Mouse (Mus musculus): ENCODE data around the gene Syt7.

Gene Syt7

DNA sequence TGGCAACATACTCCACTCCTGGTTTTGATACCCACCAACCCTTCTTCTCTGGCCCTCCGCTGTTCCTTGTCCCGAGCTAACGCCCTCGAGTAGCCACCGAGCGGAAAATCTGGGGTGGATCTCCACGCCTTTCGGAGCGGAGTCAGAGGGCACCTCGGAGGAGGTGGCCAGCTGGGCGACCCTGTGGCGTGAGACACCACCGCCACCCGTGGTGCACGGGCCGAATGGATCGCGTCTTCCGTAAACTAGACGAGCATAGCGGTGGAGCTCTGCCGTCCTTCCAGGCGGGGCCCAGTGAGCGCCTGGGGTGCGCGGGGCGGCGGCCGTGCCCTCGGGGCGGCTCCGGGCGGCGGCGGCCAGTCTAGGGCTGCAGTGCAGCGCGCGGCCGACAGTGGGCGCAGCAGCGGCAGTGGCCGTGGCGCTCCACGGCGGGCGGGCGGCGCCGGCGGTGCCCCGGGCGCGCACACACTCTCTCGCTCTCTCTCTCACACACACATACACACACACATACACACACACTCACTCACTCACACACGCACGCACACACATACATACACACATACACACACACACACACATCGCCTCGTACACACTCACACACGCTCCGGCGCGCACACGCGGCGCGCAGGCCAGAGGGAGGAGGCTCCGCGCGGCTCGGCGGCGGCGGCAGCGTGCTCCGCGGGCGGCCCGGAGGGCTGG lies at the start of gene Syt7:
Gene Syt7, plus strand, starts transcription at position 476 of the 699 bp plus-strand sequence.
- peak; percentile 93 for DNase-seq

DNA sequence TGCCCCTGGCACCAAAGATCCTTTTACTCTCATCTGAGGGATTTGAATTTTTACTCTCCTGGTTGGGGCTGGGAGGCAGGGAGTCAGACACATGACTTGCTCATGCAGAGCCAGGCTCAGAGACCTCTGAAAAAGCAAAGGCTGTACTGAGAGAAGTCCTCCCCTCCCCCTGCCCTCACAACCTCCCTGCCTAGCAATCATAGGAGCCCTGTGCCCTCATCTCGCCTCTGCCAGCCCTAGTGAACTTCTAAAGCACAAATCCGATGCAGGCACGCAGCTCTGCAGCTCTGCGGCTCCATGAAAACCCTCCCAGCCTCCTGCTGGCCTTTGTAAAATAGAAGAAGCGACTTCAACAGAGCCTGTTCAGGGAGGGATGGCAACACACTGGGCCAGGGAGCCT lies 49.6 kb upstream of the Syt7 start:
- DNase-seq = no peak

DNA sequence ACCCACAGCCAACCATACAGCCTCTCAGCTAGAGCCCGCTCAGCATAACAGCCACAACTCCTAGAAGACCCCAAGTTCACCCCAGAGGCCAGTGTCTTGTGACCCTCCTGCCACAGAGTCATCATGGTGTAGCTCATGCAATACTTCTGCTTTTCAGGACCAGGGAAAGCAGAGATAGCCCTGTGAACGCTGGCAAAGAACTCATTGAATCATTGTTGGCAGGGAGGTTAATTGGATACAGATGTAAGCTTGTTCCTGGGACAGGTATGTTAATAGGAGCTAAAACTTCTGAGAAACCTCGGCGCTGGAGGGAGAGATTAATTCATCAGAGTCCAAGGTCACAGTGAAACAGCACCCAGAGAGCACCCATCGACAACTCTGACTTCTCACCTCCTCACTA lies 48.2 kb upstream of the Syt7 start:
- DNase-seq = no peak

DNA sequence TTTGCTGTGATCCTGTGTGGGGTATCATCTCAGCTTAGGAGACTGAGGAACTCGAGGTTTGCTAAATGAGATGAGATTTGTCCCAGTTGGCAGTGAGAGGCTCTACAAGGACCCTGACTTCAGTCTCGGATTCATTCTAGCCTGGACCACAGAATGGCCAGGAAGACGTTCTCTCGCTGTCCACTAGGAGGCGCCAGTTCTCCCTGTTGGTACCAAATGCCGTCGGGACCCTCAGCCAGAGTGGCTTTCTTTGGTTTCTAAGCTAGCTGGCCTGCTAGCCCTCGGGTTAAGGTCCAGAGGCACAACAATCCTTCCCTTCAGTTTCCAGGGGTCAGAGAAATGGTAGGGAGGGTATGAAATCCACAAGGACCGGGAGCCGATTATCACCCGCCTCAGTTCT lies 47.7 kb upstream of the Syt7 start:
- peak; percentile 61 for DNase-seq

DNA sequence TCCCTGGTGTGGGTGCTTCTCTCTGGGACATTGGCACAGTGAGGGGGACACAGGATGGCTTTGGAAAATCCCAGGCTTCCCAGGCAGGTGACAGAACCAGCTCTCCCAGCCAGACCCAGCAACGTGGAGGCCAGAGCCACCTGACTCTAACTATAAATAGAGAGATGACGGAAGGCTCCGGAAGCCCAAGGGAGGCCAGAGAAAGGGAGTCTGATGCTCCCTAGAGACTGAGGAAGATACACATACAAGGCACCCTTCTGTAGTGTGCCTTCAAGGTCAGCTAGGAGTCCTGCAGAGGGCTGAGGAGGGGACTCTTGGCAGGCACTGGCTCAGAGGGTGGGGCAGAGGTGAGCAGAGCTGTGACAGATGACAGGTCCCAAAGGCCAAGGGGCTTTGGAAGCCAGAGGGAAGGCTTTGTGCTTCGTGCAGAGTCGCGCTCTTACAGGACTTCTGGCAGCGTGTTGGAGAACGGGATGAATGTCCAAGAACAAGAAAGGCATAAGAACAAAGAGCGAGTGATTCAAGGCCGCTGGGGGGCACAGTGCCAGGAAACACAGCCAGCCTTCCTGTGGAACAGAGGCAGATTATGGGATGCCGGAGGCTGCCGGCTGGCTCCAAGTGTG lies 47.0 kb upstream of the Syt7 start:
- DNase-seq = peak; percentile 74

DNA sequence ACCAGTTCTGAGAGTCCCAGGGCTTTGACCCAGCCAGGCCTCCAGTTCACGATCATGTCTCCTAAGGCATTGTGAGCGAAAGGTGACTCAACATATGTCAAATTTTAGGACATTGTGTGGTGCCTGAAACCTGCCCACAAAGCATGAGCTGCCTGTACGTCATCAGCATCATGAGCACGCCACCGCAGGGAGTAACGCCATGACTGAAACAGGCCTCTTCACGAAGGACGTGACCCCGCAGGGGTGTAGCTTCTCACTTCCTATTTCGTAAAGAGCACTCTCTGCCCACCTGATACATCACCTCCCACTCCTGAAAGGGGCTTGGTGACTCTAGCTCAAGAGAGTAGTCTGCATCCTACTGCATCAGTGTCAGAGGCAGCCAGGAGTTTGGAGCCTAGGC lies 45.0 kb upstream of the Syt7 start:
- no peak for DNase-seq

DNA sequence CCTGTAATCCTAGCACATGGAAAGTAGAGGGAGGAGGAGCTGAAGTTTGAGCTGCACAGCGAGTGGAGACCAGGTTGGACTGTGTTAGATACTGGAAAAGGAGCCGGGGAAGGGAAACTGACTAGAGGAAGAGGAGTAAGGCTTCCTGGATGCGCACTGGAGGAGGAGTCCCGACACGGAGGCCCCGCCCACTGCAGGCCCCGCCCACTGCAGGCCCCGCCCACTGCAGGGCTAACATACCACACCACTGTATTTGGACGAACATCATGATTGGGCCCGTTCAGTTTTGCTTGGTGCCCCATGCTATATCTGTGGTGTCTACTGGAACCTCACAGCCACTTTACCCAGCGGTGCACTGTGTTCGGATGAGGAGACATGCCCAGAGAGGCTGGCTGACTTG lies 43.2 kb upstream of the Syt7 start:
- DNase-seq = no peak

DNA sequence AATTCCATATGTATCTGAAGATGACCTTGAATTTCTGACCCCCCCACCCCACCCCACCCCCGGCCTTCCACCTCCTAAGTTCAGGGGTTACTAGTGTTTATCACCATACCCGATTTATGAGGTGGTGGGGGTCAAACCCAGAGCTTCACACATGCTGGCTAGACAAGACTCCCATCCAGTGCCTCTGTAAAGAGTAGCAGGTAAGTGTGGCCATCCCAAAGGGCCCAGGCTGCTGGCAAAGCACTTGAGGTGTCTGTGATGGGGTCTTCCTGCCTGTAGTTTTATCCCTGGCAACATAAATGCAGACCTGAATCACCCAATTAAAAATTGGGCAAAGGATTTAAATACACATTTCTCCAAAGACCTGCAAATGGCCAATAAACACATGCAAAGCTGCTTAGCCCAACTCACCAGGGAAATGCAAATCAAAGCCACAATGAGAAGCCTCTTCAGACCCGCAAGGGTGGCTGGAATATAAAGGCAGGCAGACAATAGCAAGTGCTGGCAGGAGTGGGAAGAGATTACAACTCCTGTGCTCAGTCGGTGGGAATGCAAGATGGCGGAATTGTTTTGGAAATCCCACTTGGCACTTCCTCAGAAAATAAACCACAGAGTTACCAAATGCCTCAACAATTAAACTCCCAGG lies 41.1 kb upstream of the Syt7 start:
- DNase-seq = no peak

DNA sequence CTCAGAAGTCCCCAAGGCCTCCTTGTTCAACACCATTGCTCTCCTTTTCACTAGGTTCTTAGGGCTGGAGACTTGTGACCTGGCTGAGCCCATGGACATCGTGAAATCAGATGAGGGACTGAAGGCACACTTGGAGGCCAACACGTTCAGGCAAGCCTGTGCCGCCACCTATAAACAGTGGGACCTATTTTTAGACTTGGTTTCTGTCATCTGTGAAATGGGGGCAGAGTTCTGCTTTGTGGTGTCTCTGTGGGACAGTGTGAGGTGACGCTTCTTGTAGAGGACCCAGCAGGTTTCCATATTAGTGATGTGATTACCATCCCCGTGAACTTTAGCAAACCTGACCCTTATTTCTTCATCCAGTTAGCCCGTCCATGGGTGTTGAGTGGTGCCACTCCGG lies 36.7 kb upstream of the Syt7 start:
- no peak for DNase-seq

DNA sequence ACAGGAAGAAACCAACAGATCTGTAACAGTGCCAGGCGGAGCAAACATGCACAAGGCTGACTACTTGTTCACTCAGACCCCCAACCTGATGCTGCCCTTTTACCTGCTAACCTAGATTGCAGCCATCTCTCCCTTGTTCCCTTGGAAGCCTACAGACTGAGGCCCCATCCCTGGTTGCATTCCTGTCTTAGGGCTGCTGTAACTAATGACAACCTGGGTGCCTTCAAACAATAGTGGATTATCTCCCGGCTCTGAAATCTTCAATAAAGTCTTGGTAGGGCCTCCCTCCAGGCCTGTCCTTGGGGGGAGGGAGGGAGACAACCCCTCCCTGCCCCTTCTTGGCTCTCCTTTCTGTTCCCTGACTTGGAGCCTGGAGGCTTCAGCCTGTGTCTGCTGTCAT lies 34.1 kb upstream of the Syt7 start:
- no peak for DNase-seq

DNA sequence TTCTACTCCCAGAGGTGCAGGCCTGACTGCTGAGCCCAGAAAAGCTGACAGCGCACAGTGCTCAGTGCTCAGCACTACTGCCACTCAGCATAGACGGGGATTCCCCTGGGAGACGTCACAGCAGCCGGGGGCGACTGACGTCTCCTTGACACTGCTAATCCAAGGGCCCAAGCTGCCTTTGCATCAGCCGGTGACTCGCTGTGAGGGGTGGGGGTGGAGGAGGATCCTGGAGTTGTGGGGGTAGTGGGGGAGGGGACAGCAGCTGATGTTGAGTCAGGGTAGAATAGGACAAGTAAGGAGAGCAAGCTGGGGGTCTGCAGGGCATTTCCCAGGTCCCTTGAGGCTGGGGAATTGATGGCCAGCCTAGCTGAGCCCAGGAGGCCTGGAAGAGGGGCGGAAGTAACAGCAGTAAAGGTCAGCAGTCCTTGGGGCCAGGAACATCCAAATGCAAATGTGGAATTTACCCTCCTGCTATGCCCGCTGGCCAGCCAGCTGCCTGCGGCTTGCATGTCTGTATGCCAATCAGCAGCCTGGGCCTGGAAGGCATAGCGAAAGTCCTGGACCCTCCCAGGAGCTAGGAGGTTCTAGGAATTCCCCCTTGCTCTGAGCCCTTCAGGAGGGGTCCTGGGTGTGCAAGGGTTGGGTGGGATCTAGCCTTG lies 31.9 kb upstream of the Syt7 start:
- no peak for DNase-seq

DNA sequence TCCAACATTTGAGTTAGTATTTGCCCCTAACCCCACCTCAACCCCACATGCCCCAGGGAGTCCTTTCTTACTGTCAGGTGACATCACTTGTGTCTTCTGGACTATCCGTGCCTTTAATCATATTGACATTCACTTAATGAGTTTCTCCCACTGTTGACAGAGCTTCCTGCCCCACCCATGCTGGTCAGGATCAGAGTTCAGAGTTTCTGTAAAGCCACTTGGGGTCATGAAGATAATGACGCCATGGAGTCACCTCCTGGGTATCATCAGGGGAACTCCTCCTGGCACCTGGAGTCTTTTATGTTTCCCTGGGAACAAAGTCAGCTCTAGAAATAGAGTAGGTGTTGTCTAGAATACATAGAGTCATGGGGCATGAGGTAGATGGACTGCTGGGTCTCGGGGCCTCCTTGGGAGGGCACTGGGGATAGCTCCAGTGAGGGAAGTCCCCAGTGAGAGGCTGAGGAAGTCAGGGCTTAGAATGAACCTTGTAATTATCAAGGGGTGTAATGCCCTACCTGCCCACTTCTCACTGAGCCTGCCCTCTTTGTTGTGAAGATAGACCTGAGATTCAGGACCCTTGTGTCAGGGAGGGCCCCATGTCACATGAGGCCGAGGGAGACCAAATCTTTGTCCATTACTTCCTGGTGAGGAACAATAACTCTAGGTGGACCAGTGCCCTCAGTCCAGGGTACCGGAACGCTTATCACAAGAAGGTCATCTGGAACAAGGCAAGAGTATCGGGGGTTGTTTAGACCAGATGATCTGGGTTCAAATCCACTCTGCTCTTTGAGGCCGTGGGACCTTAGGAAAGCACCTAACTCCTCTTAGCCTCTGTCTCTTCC lies 29.6 kb upstream of the Syt7 start:
- no peak for DNase-seq

DNA sequence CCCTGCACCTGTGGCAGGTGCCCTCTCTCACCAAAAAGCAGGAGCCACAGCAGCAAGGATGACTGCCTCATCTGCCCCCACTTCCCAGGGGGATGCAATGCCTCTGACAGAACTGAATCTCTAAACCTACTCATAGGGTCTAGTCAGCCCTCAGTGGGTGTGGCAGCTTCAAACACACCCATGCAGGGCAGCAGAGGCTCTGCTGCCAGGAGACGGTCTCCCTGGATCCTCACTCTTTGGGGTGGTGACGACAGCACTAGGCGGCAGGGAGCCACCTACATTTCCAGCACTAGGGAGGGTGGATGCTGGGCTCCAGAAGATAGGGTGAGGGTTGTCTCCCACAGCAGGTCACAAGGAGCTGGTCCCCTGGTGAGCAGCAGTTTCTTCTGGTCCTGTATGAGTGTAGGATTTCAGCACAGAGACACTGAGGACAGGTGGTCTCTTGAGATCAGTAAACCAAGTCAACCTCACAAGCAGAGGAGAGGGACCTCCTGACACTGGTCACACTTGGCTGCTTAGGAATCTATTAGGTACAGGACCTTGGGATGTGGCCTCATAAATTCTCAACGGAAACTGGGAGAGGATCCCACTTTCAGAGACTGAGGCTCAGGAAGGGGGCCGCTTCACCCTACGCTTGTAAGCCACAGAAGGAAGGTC lies 26.3 kb upstream of the Syt7 start:
- DNase-seq = no peak

DNA sequence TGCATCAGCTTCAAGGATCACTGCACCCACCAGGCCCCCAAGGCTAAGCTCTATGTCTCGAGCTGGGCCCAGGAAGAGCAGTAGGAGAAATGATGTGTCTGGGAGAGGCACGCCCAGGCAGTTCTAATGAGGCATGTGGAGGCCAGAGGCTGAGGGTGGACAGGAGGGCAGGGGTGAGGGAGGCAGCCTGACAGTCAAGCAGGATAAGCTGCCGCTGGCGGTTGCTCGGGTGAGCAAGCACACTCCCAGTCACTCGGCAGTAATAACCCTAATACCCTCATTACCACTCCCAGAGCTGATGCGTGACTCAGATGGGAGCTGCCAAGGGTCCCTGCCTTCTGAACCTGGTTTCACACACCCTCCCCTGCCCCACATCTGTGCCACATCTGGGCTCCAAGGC lies 25.0 kb upstream of the Syt7 start:
- DNase-seq = no peak

DNA sequence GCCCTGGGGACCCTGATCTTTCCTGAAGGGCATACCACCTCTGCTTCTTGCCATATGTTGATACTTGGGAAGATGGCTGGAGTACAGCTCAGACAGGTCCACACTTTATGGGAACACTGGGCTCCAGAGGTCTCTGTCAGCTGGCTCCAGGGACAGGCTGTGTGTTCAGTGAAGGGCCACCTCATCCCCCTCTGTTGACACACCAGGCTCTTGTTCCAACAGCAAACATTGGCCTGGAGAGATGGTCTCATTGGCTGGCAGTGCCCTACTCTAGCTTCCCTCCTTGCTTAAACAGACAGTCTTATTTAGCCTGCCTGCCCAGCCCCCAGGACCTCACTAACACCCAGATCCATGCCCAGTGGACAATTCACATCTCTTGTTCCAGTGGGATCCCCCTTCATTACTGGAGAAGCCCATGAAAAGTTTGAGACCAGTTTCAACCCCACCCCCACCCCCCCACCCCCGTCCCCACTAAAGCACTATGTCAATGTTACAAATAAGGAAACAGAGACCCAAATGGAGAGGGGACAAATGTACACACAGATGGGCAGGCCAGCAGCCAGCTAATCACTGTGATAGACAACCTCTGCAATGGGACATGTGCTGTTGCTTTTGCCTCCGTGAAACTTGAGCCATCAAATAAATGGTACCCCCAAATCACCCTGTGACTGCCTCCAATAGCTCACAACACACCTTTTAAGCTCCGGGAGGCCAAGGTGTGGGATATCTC lies 22.6 kb upstream of the Syt7 start:
- DNase-seq = no peak

DNA sequence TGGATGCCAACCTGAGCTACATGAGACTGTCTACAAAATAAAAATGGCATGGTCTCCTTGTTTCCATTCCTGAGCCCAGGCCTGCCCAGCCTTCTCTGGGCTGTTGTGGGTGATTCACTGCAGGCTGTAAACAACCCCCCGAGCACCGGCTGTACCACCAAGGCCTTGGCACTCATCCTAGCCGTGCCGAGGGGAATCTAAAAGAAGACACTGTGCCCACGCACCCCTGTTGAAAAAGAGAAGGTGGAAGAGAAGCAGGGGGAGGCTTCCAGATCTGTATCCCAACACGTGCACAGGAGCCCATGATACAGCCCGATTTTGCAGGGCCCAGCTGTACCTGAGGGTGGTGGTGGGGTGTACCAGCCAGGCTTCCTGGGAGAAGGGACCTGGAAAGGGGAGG lies 21.1 kb upstream of the Syt7 start:
- no peak for DNase-seq

DNA sequence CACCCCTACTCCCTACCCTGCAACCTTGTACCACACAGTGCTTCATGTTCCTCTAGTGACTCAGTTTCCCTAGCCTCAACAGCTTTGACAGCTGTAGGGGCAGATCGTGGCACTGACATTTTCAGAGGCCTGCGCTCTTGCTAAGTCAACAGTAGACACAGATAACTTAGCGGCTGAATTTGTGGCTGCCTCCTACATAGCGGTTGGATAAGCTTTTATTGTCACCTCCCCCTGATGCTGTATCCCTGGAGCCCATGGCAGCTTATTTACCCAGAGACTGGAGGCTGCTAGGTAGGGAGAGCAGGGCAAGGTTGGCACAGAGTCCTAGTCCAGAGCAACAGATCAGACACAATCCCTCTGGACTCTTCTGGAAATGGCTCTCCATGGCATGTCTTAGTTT lies 19.0 kb upstream of the Syt7 start:
- DNase-seq = no peak

DNA sequence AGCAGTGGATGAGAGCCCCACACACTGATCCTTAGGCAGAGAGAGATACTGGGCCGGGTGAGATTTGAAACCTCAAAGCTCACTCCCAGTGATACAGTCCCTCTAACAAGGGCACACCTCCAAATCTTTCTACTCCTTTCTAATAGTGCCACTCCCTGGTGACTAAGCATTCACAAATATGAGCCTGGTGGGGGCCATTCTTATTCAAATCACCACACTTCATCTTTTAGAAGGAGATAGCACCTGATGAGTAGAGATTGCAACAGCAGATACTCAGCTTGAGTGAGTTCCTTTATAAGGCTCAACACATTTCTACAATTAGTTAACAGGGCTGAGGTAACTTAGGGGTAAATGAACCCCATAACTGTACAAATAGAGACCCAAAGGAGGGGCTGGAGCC lies 15.7 kb upstream of the Syt7 start:
- no peak for DNase-seq

DNA sequence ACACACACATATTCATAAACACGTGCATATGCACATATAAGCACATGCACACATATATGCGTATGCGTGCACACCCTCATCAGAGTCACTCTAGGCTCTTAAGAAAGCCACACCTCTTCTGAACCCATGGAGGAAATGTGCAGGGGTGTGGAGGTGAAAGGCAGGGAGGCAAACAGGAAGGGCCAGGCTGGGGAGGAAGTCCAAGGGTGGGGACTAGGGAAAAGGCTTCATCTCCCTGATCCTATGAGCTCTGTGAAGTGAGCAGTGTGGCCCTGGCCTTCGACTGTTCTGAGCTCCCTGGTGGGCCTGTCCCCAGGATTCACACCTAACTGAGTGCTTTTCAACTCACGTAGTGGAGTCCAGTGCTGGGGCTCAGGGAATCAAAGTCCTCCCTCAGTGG lies 13.6 kb upstream of the Syt7 start:
- DNase-seq = no peak

DNA sequence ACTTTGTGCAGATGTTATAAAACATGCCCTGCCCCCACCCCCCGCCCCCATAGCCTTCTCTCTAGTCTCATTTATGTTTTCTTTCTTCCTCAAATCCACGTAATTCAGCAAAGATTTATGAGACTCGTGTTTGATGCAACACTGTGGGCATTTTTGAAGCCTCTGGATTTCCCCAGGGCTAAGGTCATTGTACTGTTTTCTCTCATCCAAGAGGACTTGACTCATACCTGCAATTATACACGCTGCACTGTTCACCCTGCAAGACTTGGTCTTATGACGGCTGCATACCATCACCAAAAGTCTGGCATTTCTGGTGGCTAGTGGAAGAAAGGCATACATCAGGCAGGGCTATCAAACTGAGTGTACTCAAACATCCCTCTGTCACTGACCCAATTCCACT lies 8.9 kb upstream of the Syt7 start:
- no peak for DNase-seq

DNA sequence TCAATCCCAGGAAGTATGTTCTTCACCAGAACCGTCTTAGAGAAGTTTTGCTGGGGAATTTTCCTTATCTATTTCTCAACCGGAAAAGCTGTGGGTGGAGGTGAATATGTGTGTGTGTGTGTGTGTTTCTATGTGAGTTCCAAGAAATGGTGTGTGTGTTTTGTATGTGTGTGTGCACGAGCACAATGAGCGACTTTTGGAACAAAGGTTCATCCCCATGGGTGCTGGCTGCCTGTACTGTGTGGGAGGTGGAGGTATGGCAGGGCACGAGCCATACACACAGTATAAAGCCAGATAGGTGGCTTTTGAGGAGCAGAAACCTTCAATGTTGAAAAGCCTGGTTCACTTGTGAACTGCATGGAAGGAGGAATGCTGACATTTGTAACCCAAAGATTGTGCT lies 1.2 kb upstream of the Syt7 start:
- DNase-seq = no peak
